Mouse (Mus musculus): ENCODE results near the gene Hoxa3. TPM values are rescaled to one million over a fixed set of nuclear protein-coding genes. Genes with fewer than 3 reads are reported as not detected.

Hoxa3 gene
- polyA plus RNA-seq, 1 experiment: 3.5 TPM

DNA sequence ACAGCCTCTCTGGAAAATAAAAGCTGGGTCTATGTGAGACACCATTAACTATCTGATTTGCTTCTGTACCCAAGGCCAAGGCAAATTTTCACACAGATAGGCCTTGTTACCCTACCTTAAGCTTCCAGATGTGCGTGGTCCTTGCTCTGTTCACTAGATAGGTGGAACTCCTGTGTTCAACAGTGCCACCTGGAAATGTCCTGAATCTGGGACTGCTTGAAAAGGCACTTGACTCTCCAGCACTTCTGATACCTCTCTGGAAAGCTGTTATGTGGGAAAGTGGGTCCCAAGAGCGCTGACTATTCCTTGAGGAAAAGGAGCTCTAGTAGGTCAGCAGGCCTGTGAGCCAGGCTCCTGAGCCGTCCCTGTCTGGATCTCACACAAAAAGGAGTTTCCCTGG lies 23.7 kb upstream of the Hoxa3 start:
- no peak overlapping the region for H3K27ac ChIP-seq (ENCODE audit: control insufficient read depth, insufficient read depth, low read length)
- H3K27me3 ChIP-seq (ENCODE audit: control insufficient read depth, insufficient read depth, low read length): peaks cover 57% of the 10 kb centered on the region
- DNase-seq: no peak
- 90% methylated on average over 3 of the region's 3 CpGs for WGBS
- H3K4me1 ChIP-seq (replicated peaks; ENCODE audit: control insufficient read depth, insufficient read depth, low read length): peaks cover 5% of the 10 kb centered on the region; the same call in 1 of the 2 replicates
- TF ChIP-seq POLR2A (IDR thresholded peaks at IDR 0.05; ENCODE audit: control insufficient read depth, extremely low read depth, insufficient read depth, low read length, poor library complexity) (no peak), CTCF (IDR thresholded peaks at IDR 0.05; ENCODE audit: borderline replicate concordance, control insufficient read depth, extremely low read depth, insufficient read depth, low read length, poor library complexity) (no peak)
- no peaks in the 10 kb centered on the region for H3K36me3 ChIP-seq (ENCODE audit: control insufficient read depth, insufficient read depth, low read length)
- H3K4me3 ChIP-seq (ENCODE audit: control insufficient read depth, insufficient read depth, low read length): no peak overlapping the region

- no peak overlapping the region for H3K4me3 ChIP-seq (ENCODE audit: control insufficient read depth, insufficient read depth, low read length)
- H3K36me3 ChIP-seq (ENCODE audit: control insufficient read depth, insufficient read depth, low read length): no peaks in the 10 kb centered on the region
- DNase-seq: no peak
- H3K27me3 ChIP-seq (ENCODE audit: control insufficient read depth, insufficient read depth, low read length): peaks cover 48% of the 10 kb centered on the region
- H3K4me1 ChIP-seq (replicated peaks; ENCODE audit: control insufficient read depth, insufficient read depth, low read length): peaks cover 5% of the 10 kb centered on the region; the same call in 1 of the 2 replicates
- no peak overlapping the region for H3K27ac ChIP-seq (ENCODE audit: control insufficient read depth, insufficient read depth, low read length)
- 83% methylated on average over 6 of the region's 6 CpGs for WGBS
- TF ChIP-seq POLR2A (IDR thresholded peaks at IDR 0.05; ENCODE audit: control insufficient read depth, extremely low read depth, insufficient read depth, low read length, poor library complexity): no peak
- TF ChIP-seq CTCF (IDR thresholded peaks at IDR 0.05; ENCODE audit: borderline replicate concordance, control insufficient read depth, extremely low read depth, insufficient read depth, low read length, poor library complexity): no peak
These were observed 22.7 kb upstream of the Hoxa3 start for GRCm38 (mm10) chr6:52235866-52236265.

GRCm38 (mm10) chr6:52235267-52235666 lies 22.1 kb upstream of the Hoxa3 start:
- no peak overlapping the region for H3K27ac ChIP-seq (ENCODE audit: control insufficient read depth, insufficient read depth, low read length)
- DNase-seq: no peak
- peaks cover 47% of the 10 kb centered on the region for H3K27me3 ChIP-seq (ENCODE audit: control insufficient read depth, insufficient read depth, low read length)
- no peak overlapping the region for H3K4me3 ChIP-seq (ENCODE audit: control insufficient read depth, insufficient read depth, low read length)
- H3K4me1 ChIP-seq (replicated peaks; ENCODE audit: control insufficient read depth, insufficient read depth, low read length): peaks cover 5% of the 10 kb centered on the region; the same call in 1 of the 2 replicates
- WGBS: 89% methylated on average over 9 of the region's 9 CpGs
- TF ChIP-seq CTCF (IDR thresholded peaks at IDR 0.05; ENCODE audit: borderline replicate concordance, control insufficient read depth, extremely low read depth, insufficient read depth, low read length, poor library complexity): no peak
- TF ChIP-seq POLR2A (IDR thresholded peaks at IDR 0.05; ENCODE audit: control insufficient read depth, extremely low read depth, insufficient read depth, low read length, poor library complexity): no peak
- H3K36me3 ChIP-seq (ENCODE audit: control insufficient read depth, insufficient read depth, low read length): no peaks in the 10 kb centered on the region

GRCm38 (mm10) chr6:52234428-52235140 lies 21.4 kb upstream of the Hoxa3 start:
- DNase-seq: no peak

GRCm38 (mm10) chr6:52233546-52234427 lies 20.7 kb upstream of the Hoxa3 start:
- WGBS: 6% methylated on average over 70 of the region's 70 CpGs
- Histone ChIP-seq H3K27ac (ENCODE audit: control insufficient read depth, insufficient read depth, low read length) (no peak overlapping the region), H3K27me3 (ENCODE audit: control insufficient read depth, insufficient read depth, low read length) (peaks cover 49% of the 10 kb centered on the region), H3K36me3 (ENCODE audit: control insufficient read depth, insufficient read depth, low read length) (no peaks in the 10 kb centered on the region), H3K4me1 (replicated peaks; ENCODE audit: control insufficient read depth, insufficient read depth, low read length) (peaks cover 5% of the 10 kb centered on the region; the same call in 1 of the 2 replicates), H3K4me3 (ENCODE audit: control insufficient read depth, insufficient read depth, low read length) (no peak overlapping the region)
- no peak for DNase-seq
- TF ChIP-seq CTCF (IDR thresholded peaks at IDR 0.05; ENCODE audit: borderline replicate concordance, control insufficient read depth, extremely low read depth, insufficient read depth, low read length, poor library complexity) (no peak), POLR2A (IDR thresholded peaks at IDR 0.05; ENCODE audit: control insufficient read depth, extremely low read depth, insufficient read depth, low read length, poor library complexity) (no peak)

More at GRCm38 (mm10) chr6:52234428-52235140, 21.4 kb upstream of the Hoxa3 start:
- Histone ChIP-seq H3K4me1 (replicated peaks; ENCODE audit: control insufficient read depth, insufficient read depth, low read length) (peaks cover 5% of the 10 kb centered on the region; the same call in 1 of the 2 replicates), H3K36me3 (ENCODE audit: control insufficient read depth, insufficient read depth, low read length) (no peaks in the 10 kb centered on the region), H3K27ac (ENCODE audit: control insufficient read depth, insufficient read depth, low read length) (no peak overlapping the region), H3K4me3 (ENCODE audit: control insufficient read depth, insufficient read depth, low read length) (no peak overlapping the region), H3K27me3 (ENCODE audit: control insufficient read depth, insufficient read depth, low read length) (peaks cover 47% of the 10 kb centered on the region)
- TF ChIP-seq CTCF (IDR thresholded peaks at IDR 0.05; ENCODE audit: borderline replicate concordance, control insufficient read depth, extremely low read depth, insufficient read depth, low read length, poor library complexity): no peak
- 4% methylated on average over 60 of the region's 68 CpGs for WGBS

- Histone ChIP-seq H3K4me1 (replicated peaks; ENCODE audit: control insufficient read depth, insufficient read depth, low read length) (peaks cover 5% of the 10 kb centered on the region; the same call in 1 of the 2 replicates), H3K36me3 (ENCODE audit: control insufficient read depth, insufficient read depth, low read length) (no peaks in the 10 kb centered on the region), H3K4me3 (ENCODE audit: control insufficient read depth, insufficient read depth, low read length) (no peak overlapping the region), H3K27me3 (ENCODE audit: control insufficient read depth, insufficient read depth, low read length) (peaks cover 49% of the 10 kb centered on the region), H3K27ac (ENCODE audit: control insufficient read depth, insufficient read depth, low read length) (no peak overlapping the region)
- TF ChIP-seq POLR2A (IDR thresholded peaks at IDR 0.05; ENCODE audit: control insufficient read depth, extremely low read depth, insufficient read depth, low read length, poor library complexity) (no peak), CTCF (IDR thresholded peaks at IDR 0.05; ENCODE audit: borderline replicate concordance, control insufficient read depth, extremely low read depth, insufficient read depth, low read length, poor library complexity) (no peak)
- WGBS: 34% methylated on average over 23 of the region's 23 CpGs
- no peak for DNase-seq
These were observed 19.9 kb upstream of the Hoxa3 start for GRCm38 (mm10) chr6:52232984-52233545.
